Mouse (Mus musculus) CH12.LX (cell line): ENCODE results near the gene Tmem231.

ENCODE experiments used
- CTCF ChIP-seq, 2 experiments: IDR thresholded peaks in 1 of 2; conservative IDR thresholded peaks in 1 of 2; 2 replicates each; pipeline ENCODE4 v1.5.1; 2011 to 2012; ENCODE audit warnings: low read depth in 2 of 2, low read length in 2 of 2, improper control_type of control experiment in 1 of 2, inconsistent platforms in 1 of 2, mild to moderate bottlenecking in 1 of 2, moderate library complexity in 1 of 2
- MAFK ChIP-seq: IDR thresholded peaks from 2 replicates; pipeline ENCODE4 v1.6.1; 2011; ENCODE audit warnings: low read length, improper control_type of control experiment; ENCODE audit not compliant: insufficient replicate concordance
- POLR2AphosphoS2 ChIP-seq: IDR thresholded peaks from 2 replicates; pipeline ENCODE4 v1.6.1; 2011; ENCODE audit warnings: low read depth, low read length, improper control_type of control experiment
- SMC3 ChIP-seq: IDR thresholded peaks from 2 replicates; pipeline ENCODE4 v1.6.1; 2011; ENCODE audit warnings: low read depth, low read length, improper control_type of control experiment
- ZC3H11A ChIP-seq: IDR thresholded peaks from 2 replicates; pipeline ENCODE4 v1.6.1; 2012; ENCODE audit warnings: low read depth, mild to moderate bottlenecking, inconsistent platforms, low read length, improper control_type of control experiment

- TF ChIP-seq CTCF (conservative IDR thresholded peaks at IDR 0.05 in 1 of 2, IDR thresholded peaks at IDR 0.05 in 1 of 2; ENCODE audit: low read depth in 2 of 2, low read length in 2 of 2) (no peak), POLR2AphosphoS2 (no peak), ZC3H11A (no peak), SMC3 (no peak), MAFK (no peak)
Observed at GRCm38 (mm10) chr8:111951317-111951716, 17.6 kb upstream of the Tmem231 start.
